Mouse (Mus musculus) embryonic facial prominence, embryonic 12.5 days (tissue): ENCODE measurements around the gene Kcnk15. TPM values are rescaled to one million over a fixed set of nuclear protein-coding genes. Genes with fewer than 3 reads are reported as not detected.

Experiments
- ATAC-seq: fragments of 200-750 bp; cut with Nextera tagmentation; 2 replicates; pipeline ENCODE4 v1.8.0; 2017; ENCODE audit not compliant: insufficient number of reproducible peaks, insufficient read depth, low FRiP score, low TSS enrichment
- H3K27ac ChIP-seq: fragments of 300-500 bp; sonication (generic); 2 replicates; pipeline ENCODE4 v1.5.1; 2016; ENCODE audit warnings: mild to moderate bottlenecking
- H3K27me3 ChIP-seq: fragments of 300-500 bp; sonication (generic); 2 replicates; pipeline ENCODE4 v1.6.1; 2016; ENCODE audit warnings: mild to moderate bottlenecking, moderate library complexity
- H3K36me3 ChIP-seq: fragments of 300-500 bp; sonication (generic); 2 replicates; pipeline ENCODE4 v1.6.1; 2016; ENCODE audit warnings: mild to moderate bottlenecking
- H3K4me1 ChIP-seq: fragments of 300-500 bp; sonication (generic); 2 replicates; pipeline ENCODE4 v1.6.1; 2016
- H3K4me2 ChIP-seq: fragments of 300-500 bp; sonication (generic); replicated peaks from 2 replicates; pipeline ENCODE4 v1.6.1; 2016; ENCODE audit warnings: mild to moderate bottlenecking, moderate library complexity
- H3K4me3 ChIP-seq: fragments of 300-500 bp; sonication (generic); 2 replicates; pipeline ENCODE4 v1.5.1; 2016; ENCODE audit warnings: mild to moderate bottlenecking
- H3K9ac ChIP-seq: fragments of 300-500 bp; sonication (generic); 2 replicates; pipeline ENCODE4 v1.6.1; 2016; ENCODE audit warnings: mild to moderate bottlenecking, moderate library complexity
- H3K9me3 ChIP-seq: fragments of 300-500 bp; sonication (generic); 2 replicates; pipeline ENCODE4 v1.6.1; 2016; ENCODE audit warnings: mild to moderate bottlenecking, moderate library complexity
- WGBS: fragments of 180-500 bp; shearing (Covaris S2); methylation state at CpG from one replicate; pipeline ENCODE4 v1.1.7; 2016; 5-methylcytosine and 5-hydroxymethylcytosine counted together
- polyA plus RNA-seq: library from polyadenylated mRNA; unstranded; fragments of >200 nt; fragmentation: Nextera tagmentation; extraction: Ambion mirVana; gene quantifications from 2 replicates; pipeline ENCODE4 v1.2.1, GENCODE M21; 2016

Gene Kcnk15
- polyA plus RNA-seq, 1 experiment from 2014 or later: not detected

DNA sequence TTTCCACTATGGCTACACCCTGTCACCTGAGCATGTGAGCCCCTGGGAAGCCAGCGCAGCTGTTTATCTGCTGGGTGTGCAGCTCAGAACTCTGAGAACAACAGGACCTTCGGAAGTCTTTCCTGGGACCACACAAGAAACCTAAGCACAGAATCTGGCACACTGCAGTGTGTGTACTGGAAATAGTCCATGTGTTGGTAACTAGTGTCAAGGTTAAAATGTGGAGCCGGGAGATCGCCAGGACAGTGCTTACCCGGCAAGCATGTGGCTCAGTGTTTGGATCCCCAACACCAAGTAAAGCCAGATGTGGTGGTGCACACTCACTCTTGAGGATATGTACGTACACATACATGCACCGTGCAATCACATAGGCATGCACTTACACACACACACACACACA lies 47.6 kb downstream of the Kcnk15 start:
- Histone ChIP-seq H3K4me2 (no peak overlapping the region), H3K4me1 (no peaks in the 10 kb centered on the region), H3K9ac (no peak overlapping the region), H3K27ac (no peak overlapping the region), H3K27me3 (peaks cover 5% of the 10 kb centered on the region; the same call in 1 of the 2 replicates), H3K4me3 (no peak overlapping the region), H3K9me3 (no peaks in the 10 kb centered on the region), H3K36me3 (no peaks in the 10 kb centered on the region)
- no peak for ATAC-seq
- WGBS: 79% methylated on average over 7 of the region's 7 CpGs

GRCm38 (mm10) chr2:163902448-163902847 lies 49.0 kb downstream of the Kcnk15 start:
- 74% methylated on average over 4 of the region's 4 CpGs for WGBS

GRCm38 (mm10) chr2:163903461-163903860 lies 50.0 kb downstream of the Kcnk15 start:
- no peak overlapping the region for H3K27ac ChIP-seq
- H3K4me1 ChIP-seq: no peaks in the 10 kb centered on the region
- peaks cover 5% of the 10 kb centered on the region; the same call in 1 of the 2 replicates for H3K27me3 ChIP-seq
- H3K4me3 ChIP-seq: no peak overlapping the region
- no peak for ATAC-seq
- WGBS: 44% methylated on average over 11 of the region's 11 CpGs
- H3K4me2 ChIP-seq: no peak overlapping the region
- no peaks in the 10 kb centered on the region for H3K9me3 ChIP-seq
- no peaks in the 10 kb centered on the region for H3K36me3 ChIP-seq
- H3K9ac ChIP-seq: no peak overlapping the region

More at GRCm38 (mm10) chr2:163902448-163902847, 49.0 kb downstream of the Kcnk15 start:
- no peaks in the 10 kb centered on the region for H3K9me3 ChIP-seq
- no peak overlapping the region for H3K27ac ChIP-seq
- no peak for ATAC-seq
- no peak overlapping the region for H3K4me2 ChIP-seq
- H3K27me3 ChIP-seq: peaks cover 5% of the 10 kb centered on the region; the same call in 1 of the 2 replicates
- H3K36me3 ChIP-seq: no peaks in the 10 kb centered on the region
- H3K9ac ChIP-seq: no peak overlapping the region
- no peaks in the 10 kb centered on the region for H3K4me1 ChIP-seq
- H3K4me3 ChIP-seq: no peak overlapping the region

GRCm38 (mm10) chr2:163904323-163904722 lies 50.9 kb downstream of the Kcnk15 start:
- no peak for ATAC-seq
- Histone ChIP-seq H3K36me3 (no peaks in the 10 kb centered on the region), H3K27me3 (peaks cover 9% of the 10 kb centered on the region; the same call in 1 of the 2 replicates), H3K9ac (no peak overlapping the region), H3K9me3 (no peaks in the 10 kb centered on the region), H3K4me3 (no peak overlapping the region), H3K4me1 (no peaks in the 10 kb centered on the region), H3K4me2 (no peak overlapping the region), H3K27ac (no peak overlapping the region)
- 83% methylated on average over 4 of the region's 4 CpGs for WGBS

DNA sequence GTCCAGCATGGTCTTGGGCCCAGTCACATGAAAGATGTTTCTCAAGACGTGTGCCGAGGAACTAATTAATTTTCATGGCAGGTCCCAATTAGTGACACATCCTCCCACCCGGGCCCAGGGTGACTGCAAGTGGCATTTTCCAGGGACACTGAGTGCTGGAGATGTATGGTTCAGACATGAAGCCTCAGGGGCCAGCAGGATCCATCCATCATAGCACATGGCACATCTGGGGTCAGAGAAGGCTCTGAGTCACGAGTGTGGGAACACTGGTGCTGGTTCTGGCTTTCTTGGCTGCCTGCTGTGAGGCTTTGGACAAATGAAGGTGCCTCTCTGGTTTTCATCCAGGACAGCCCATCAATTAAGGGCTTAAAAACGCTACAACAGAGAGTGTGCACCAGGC lies 53.7 kb downstream of the Kcnk15 start:
- Histone ChIP-seq H3K9ac (no peak overlapping the region), H3K9me3 (no peaks in the 10 kb centered on the region), H3K4me3 (no peak overlapping the region), H3K27me3 (peaks cover 9% of the 10 kb centered on the region; the same call in 1 of the 2 replicates), H3K36me3 (no peaks in the 10 kb centered on the region), H3K4me1 (no peaks in the 10 kb centered on the region; the same call in 1 of the 2 replicates), H3K4me2 (no peak overlapping the region), H3K27ac (no peak overlapping the region)
- 63% methylated on average over 5 of the region's 5 CpGs for WGBS
- no peak for ATAC-seq

Other genes with a start within 250 kb of the Kcnk15 start
- gene Serinc3, start 208.5 kb upstream of the Kcnk15 start, polyA plus RNA-seq: 26.1 and 27.0 TPM in 2 replicates
- gene Pkig, start 195.3 kb upstream of the Kcnk15 start, polyA plus RNA-seq: 119 and 128 TPM in 2 replicates
- gene Ada, start 103.4 kb upstream of the Kcnk15 start, polyA plus RNA-seq: 6.9 and 8.6 TPM in 2 replicates
- 0.17 and 0.22 TPM in 2 replicates for gene Ccn5, start 32.8 kb upstream of the Kcnk15 start, polyA plus RNA-seq
- 0.73 and 0.87 TPM in 2 replicates for gene Rims4, start 65.0 kb downstream of the Kcnk15 start, polyA plus RNA-seq
- 327 and 340 TPM in 2 replicates for gene Ywhab, start 141.3 kb downstream of the Kcnk15 start, polyA plus RNA-seq
- 2.4 and 3.5 TPM in 2 replicates for gene Pabpc1l, start 171.8 kb downstream of the Kcnk15 start, polyA plus RNA-seq
- gene Stk4, start 216.7 kb downstream of the Kcnk15 start, polyA plus RNA-seq: 24.2 and 25.4 TPM in 2 replicates
- 58.9 and 63.3 TPM in 2 replicates for gene Tomm34, start 217.5 kb downstream of the Kcnk15 start, polyA plus RNA-seq